Mouse (Mus musculus): ENCODE data around the gene Ero1lb. TPM values are rescaled to one million over a fixed set of nuclear protein-coding genes. Genes with fewer than 3 reads are reported as not detected.

Gene Ero1lb
- 2.1 TPM in 2 replicates for polyA plus RNA-seq (2016; fragmentation: Nextera tagmentation; extraction: Ambion mirVana)

DNA sequence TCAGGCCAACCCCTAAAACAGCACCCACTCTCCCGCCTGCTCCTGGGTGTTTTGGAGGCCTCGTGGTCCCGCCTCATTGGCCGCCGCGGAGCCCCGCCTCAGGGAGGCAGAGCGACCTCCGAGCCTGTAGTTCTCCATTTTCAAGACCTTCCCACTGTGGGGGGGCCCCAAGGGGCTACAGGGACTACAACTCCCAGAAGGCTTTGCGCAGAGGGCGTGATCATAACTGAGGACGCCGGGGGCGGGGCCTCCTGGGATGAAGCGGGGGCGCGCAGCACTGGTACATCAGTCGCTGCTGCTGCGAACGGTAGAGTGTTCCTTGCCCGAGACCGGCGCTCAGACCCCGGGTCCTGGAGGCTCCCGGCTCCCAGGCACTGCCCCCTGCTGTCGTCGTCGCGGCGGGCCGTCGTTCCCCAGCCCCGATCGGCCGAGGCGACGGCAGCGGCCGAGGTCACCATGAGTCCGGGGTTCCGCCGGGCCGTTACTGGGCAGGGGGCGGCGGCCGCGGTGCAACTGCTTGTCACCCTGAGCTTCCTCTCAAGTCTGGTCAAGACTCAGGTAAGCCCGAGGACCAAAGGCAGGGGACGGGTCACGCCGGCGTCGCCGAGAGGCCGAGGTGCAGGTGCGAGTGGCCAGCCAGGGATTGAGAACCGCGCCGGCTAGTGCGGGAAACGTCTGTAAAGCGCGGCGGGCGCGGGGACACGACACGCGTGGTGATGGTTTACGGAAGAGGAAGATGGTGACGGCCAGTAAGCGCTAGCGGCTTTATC is at the start of gene Ero1lb:
Ero1lb (plus strand) TSS at position 254 of the 770 bp plus-strand sequence.
- WGBS (ENCODE audit: insufficient replicate concordance), result 1% methylated on average over 71 of the region's 73 CpGs
- peak within 1 kb of the TSS; percentile 63 for H3K9ac ChIP-seq
- no peaks in the 10 kb centered on the region for H3K9me3 ChIP-seq (replicated peaks)
- peaks cover 12% of the 10 kb centered on the region for H3K27me3 ChIP-seq (replicated peaks)
- peak; percentile 98 for ATAC-seq
- H3K27ac ChIP-seq, result no peak within 1 kb of the TSS
- peak within 1 kb of the TSS; percentile 82 for H3K4me2 ChIP-seq
- peaks cover 13% of the 10 kb centered on the region for H3K4me1 ChIP-seq
- H3K36me3 ChIP-seq, result no peaks in the 10 kb centered on the region
- peak within 1 kb of the TSS; percentile 65 for H3K4me3 ChIP-seq

DNA sequence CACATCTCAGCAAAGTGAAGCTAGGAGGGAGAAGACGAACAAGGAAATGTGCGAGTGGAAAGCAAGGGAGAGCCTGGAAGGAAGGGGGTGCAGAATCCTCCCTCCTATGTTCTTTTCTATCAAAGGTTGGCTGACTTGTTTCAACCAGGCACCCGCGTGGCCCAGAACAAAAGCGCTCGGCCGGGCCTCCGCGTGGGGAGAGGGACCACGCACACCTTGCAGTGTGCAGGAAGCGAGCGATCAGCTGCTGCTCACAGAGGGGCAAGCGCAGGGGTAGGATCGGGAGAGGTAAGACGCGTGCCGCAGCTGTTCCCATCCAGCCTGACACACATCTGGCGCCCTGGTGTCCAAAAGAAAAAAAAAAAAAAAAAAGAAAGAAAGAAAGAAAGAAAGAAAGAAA is 46.3 kb upstream of the Ero1lb start:
- no peak overlapping the region for H3K9ac ChIP-seq
- no peak for ATAC-seq
- WGBS (ENCODE audit: insufficient replicate concordance), result 9% methylated on average over 18 of the region's 18 CpGs

DNA sequence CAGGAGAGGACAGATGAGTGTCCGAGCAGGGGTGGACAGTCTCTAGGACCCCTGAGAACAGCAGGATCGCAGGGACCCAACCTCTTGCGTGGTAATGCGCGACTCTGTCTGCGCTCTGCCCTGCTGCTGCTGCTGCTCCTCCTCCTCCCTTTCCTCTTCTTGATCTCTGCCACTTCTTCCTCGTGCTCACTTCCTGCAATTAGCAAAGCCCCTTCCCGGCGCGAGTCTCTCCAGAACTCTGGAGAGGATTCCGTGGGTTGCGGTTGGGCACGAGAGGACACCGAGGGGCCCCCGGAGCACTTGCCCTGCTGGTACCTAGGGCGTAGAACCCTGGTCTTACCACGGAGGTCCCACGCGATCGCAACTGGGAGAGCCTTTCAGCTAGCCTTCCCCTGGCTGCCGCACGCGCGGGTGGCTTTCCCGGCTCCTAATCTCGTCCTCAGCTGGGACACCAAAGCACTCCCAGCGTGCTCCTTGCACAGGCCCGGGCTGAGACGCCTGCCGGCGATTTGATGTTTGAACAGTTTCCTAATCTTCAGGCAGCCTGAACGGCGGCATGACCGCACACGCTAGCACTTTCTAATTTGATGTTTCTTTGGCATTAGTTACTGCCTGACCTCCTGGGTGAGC is 45.6 kb upstream of the Ero1lb start, which contains the start of gene Edaradd:
Edaradd (minus strand) TSS at position 484 of the 630 bp plus-strand sequence.
- peak within 1 kb of the TSS; percentile 0; the same call in 1 of the 2 replicates for H3K9ac ChIP-seq
- WGBS (ENCODE audit: insufficient replicate concordance), result under 1% methylated on average over 35 of the region's 35 CpGs
- no peak within 1 kb of the TSS for H3K27ac ChIP-seq
- ATAC-seq, result peak; percentile 55; the same call in 1 of the 2 replicates
- H3K4me1 ChIP-seq, result no peaks in the 10 kb centered on the region
- no peaks in the 10 kb centered on the region for H3K36me3 ChIP-seq
- H3K27me3 ChIP-seq (replicated peaks), result peaks cover 49% of the 10 kb centered on the region
- H3K9me3 ChIP-seq (replicated peaks), result no peaks in the 10 kb centered on the region
- peak within 1 kb of the TSS; percentile 43 for H3K4me3 ChIP-seq
- H3K4me2 ChIP-seq, result peak within 1 kb of the TSS; percentile 69

More for the DNA sequence above, 46.3 kb upstream of the Ero1lb start:
- H3K4me2 ChIP-seq, result peak overlapping the region; percentile 69
- H3K4me3 ChIP-seq, result no peak overlapping the region
- H3K27me3 ChIP-seq (replicated peaks), result peaks cover 49% of the 10 kb centered on the region
- no peak overlapping the region for H3K27ac ChIP-seq
- H3K4me1 ChIP-seq, result no peaks in the 10 kb centered on the region
- no peaks in the 10 kb centered on the region for H3K9me3 ChIP-seq (replicated peaks)
- no peaks in the 10 kb centered on the region for H3K36me3 ChIP-seq

DNA sequence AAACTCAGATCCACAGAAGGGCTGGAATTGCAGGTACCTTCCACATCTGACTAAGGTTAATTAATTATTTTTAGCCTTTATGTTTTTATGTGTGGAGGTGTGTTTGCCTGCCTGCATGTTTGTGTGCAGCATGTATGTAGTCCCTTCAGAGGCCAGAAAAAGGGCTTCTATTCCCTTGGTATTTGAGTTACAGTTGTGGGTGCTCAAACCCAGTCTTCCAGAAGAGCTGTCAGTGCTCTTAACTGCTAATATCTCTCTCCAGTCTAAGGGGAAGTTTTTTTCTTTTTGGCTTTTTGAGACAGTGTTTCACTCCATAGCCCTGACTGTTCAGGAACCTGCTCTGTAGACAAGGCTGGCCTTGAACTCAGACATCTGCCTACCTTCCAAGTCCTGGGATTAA is 43.3 kb upstream of the Ero1lb start:
- Histone ChIP-seq H3K4me2 (no peak overlapping the region), H3K27me3 (replicated peaks) (peaks cover 42% of the 10 kb centered on the region), H3K4me3 (no peak overlapping the region), H3K27ac (no peak overlapping the region), H3K9ac (no peak overlapping the region), H3K36me3 (no peaks in the 10 kb centered on the region), H3K4me1 (no peaks in the 10 kb centered on the region), H3K9me3 (replicated peaks) (no peaks in the 10 kb centered on the region)
- ATAC-seq, result no peak

DNA sequence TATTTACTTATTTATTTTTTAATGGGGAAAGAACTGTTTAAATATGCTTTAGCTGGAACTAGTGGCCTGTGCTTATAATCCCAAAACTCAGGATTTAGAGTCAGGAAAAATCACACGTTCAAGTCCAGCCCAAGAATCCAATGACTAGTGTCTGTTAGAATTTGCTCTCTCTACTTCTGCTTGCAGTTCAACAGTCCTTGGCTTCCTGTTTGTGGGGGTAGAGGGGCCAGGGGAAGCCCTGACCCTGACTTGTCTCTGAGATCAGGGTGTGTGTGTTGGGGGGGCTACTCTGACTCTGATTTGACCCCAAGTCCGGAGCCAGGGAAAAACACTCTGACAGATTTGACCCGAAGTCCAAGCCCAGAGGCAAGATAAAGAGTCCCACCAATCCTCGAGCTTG is 40.0 kb upstream of the Ero1lb start:
- H3K4me2 ChIP-seq, result no peak overlapping the region
- no peak overlapping the region for H3K4me3 ChIP-seq
- ATAC-seq, result no peak

DNA sequence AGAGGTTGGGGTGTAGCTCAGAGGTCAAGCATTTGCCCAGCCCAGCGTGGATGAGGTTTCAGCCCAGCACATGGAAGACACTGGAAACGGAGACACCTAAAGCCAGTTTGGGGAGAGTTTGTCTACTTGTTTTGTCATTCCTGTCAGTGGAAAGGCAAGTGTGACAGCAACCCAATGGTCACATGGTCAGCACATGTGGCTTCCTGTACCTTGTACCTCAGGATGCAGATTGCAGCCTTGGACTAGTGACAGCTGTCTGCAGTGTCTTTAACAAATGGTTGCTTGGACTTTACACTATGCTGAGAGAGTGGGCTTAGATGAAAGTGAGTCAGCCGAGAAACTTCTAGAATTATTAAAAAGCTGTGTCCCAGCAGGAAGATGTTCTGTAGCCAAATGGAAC is 31.0 kb upstream of the Ero1lb start:
- H3K9ac ChIP-seq, result no peak overlapping the region
- no peaks in the 10 kb centered on the region for H3K4me1 ChIP-seq
- no peaks in the 10 kb centered on the region for H3K36me3 ChIP-seq
- no peaks in the 10 kb centered on the region for H3K9me3 ChIP-seq (replicated peaks)
- ATAC-seq, result no peak
- WGBS (ENCODE audit: insufficient replicate concordance), result 54% methylated on average over 3 of the region's 3 CpGs
- no peak overlapping the region for H3K4me2 ChIP-seq
- no peak overlapping the region for H3K4me3 ChIP-seq
- H3K27ac ChIP-seq, result no peak overlapping the region
- H3K27me3 ChIP-seq (replicated peaks), result no peaks in the 10 kb centered on the region

More for the DNA sequence above, 40.0 kb upstream of the Ero1lb start:
- H3K36me3 ChIP-seq, result no peaks in the 10 kb centered on the region
- H3K9ac ChIP-seq, result no peak overlapping the region
- H3K4me1 ChIP-seq, result no peaks in the 10 kb centered on the region
- WGBS (ENCODE audit: insufficient replicate concordance), result 57% methylated on average over 4 of the region's 4 CpGs
- no peaks in the 10 kb centered on the region for H3K9me3 ChIP-seq (replicated peaks)
- H3K27me3 ChIP-seq (replicated peaks), result peaks cover 12% of the 10 kb centered on the region
- no peak overlapping the region for H3K27ac ChIP-seq

DNA sequence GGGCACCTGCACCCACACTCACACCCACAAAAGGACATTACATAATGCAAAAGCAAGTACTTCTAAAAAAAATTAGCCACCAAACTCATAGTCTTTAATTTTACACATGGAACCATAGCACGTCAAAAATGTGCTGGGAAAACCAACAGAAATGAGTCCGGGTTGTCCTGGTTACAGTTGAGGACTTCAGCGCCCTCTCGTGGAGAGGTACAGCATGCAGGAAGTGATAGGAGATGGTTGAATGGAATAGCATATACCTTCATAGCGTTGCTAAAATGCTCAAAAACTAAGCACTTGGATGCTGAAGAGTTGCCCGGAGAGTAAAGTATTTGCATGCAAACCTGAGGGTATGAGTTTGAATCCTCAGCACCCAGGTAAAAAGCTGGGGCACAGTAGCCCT is 27.7 kb upstream of the Ero1lb start:
- Histone ChIP-seq H3K4me1 (peaks cover 7% of the 10 kb centered on the region; the same call in 1 of the 2 replicates), H3K36me3 (no peaks in the 10 kb centered on the region), H3K4me3 (no peak overlapping the region), H3K4me2 (no peak overlapping the region), H3K9me3 (replicated peaks) (no peaks in the 10 kb centered on the region), H3K27me3 (replicated peaks) (no peaks in the 10 kb centered on the region; the same call in 1 of the 2 replicates), H3K9ac (no peak overlapping the region), H3K27ac (no peak overlapping the region)
- ATAC-seq, result no peak
- WGBS (ENCODE audit: insufficient replicate concordance), result 54% methylated on average over 6 of the region's 6 CpGs

DNA sequence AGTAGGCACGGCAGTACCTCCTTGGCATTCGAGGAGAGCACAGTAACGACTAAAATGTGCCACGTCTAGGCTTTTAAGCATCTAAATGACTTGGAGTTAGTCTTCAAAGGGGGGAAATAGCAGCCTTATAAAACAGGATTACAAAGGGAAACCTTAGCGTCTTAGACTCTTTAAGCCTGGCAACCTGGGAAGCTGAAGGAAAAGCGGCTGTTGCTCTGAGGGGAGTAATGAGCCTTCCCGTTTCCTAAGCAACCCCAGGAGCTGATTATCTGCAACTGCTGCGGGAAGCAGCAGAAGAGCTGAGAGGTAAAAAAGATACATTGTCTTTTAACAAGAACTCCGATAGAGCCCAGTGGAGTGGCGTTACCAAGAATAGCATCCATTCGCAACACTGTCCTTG is 26.0 kb upstream of the Ero1lb start:
- no peak overlapping the region for H3K4me2 ChIP-seq
- no peaks in the 10 kb centered on the region for H3K36me3 ChIP-seq
- no peak overlapping the region for H3K9ac ChIP-seq
- WGBS (ENCODE audit: insufficient replicate concordance), result 46% methylated on average over 11 of the region's 11 CpGs
- H3K4me3 ChIP-seq, result no peak overlapping the region
- H3K9me3 ChIP-seq (replicated peaks), result no peaks in the 10 kb centered on the region
- peaks cover 7% of the 10 kb centered on the region; the same call in 1 of the 2 replicates for H3K4me1 ChIP-seq
- no peak for ATAC-seq
- no peak overlapping the region for H3K27ac ChIP-seq
- no peaks in the 10 kb centered on the region; the same call in 1 of the 2 replicates for H3K27me3 ChIP-seq (replicated peaks)

DNA sequence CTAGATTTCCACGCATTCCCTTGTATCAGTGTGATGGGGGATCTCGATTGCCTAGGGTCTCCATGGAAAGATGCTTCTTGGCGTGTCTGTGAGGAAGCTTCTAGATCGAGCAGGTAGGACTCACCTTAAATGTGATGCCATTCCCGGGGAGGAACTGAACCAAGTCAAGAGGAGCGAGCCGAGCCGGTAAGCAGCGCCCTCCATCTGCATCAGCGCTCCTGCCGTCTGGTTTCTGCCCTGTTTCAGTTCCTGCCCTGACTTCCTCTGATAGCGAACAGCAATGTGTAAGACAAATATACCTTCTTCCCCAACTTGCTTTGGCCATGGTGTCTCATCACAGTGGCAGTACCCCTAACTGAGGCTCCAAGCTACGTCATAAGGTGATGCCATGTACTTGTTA is 25.6 kb upstream of the Ero1lb start:
- ATAC-seq, result no peak

DNA sequence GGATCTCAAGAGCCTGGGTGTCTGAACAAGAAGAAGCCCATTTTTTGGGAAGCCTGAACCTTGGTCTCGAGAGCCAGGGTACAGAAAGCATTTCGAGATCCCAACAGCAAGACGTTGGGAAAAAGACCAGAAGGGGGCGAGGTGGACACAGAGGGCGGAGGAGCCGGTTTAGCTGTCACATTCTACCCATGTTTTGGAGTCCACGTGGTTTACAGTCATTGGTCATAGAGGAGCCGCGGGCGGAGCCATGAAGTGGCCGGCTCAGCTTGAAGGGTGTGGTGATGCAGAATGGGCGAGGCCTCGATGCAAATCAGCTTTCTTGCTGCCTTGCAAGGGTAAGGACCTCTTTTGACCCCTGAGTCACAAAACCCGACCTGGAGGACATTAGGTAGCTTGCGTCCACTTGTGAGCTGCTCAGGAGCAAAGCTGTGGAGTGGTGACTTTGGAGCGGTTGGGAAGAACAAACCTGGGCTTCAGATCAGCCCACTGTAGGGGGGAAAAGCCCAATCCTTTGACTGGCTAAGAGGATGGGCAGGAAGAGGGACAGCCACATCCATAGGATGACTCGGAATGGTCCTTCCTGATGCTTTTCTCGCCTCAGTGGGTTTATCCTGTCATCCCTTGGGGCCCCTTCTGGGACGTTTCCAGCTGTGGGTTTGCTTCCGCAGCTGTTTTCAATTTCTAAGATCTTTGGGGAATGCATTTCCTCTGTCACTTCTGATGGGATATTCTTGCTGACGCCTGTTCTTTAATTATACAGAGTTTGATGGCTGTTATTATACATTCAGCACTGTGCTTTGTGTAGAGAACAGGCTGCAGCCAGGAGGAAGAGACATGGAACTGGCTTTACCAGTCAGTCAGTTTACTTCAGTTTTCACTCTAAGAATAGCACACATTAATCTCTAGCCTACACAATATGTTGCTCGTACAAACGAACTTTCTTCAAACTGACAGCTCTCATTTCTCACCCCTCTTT is 23.4 kb upstream of the Ero1lb start:
- H3K27me3 ChIP-seq (replicated peaks), result no peaks in the 10 kb centered on the region; the same call in 1 of the 2 replicates
- no peaks in the 10 kb centered on the region for H3K36me3 ChIP-seq
- H3K4me1 ChIP-seq, result peaks cover 7% of the 10 kb centered on the region; the same call in 1 of the 2 replicates
- no peak overlapping the region for H3K4me3 ChIP-seq
- peak overlapping the region; percentile 32 for H3K4me2 ChIP-seq
- H3K9ac ChIP-seq, result no peak overlapping the region
- H3K27ac ChIP-seq, result no peak overlapping the region
- 11% methylated on average over 23 of the region's 23 CpGs for WGBS (ENCODE audit: insufficient replicate concordance)
- H3K9me3 ChIP-seq (replicated peaks), result no peaks in the 10 kb centered on the region
- ATAC-seq, result peak; percentile 69

More for the DNA sequence above, 25.6 kb upstream of the Ero1lb start:
- Histone ChIP-seq H3K4me3 (no peak overlapping the region), H3K27ac (no peak overlapping the region), H3K9ac (no peak overlapping the region), H3K4me2 (no peak overlapping the region), H3K36me3 (no peaks in the 10 kb centered on the region), H3K9me3 (replicated peaks) (no peaks in the 10 kb centered on the region), H3K4me1 (peaks cover 7% of the 10 kb centered on the region; the same call in 1 of the 2 replicates), H3K27me3 (replicated peaks) (no peaks in the 10 kb centered on the region; the same call in 1 of the 2 replicates)
- WGBS (ENCODE audit: insufficient replicate concordance), result 52% methylated on average over 13 of the region's 13 CpGs

DNA sequence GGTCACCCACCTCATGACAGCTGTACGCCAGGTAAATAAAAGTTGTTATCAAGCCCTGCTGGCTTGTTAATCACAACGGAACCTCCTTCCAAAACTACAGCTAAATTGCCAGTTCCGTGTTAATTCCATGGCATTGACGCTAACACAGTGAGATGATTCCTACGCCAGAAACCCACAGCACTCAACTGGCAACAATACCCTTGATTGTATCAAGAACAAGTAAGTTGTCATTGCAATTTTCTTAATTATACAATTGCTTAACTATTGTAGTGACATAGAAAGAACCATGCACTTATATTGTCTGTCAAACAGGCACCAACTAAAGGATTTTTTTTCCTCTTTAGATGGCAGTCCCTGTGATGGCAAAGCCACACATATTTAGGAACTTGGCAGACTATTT is 22.4 kb upstream of the Ero1lb start:
- no peak overlapping the region for H3K27ac ChIP-seq
- H3K9ac ChIP-seq, result no peak overlapping the region
- no peaks in the 10 kb centered on the region; the same call in 1 of the 2 replicates for H3K27me3 ChIP-seq (replicated peaks)
- no peak for ATAC-seq
- H3K4me3 ChIP-seq, result no peak overlapping the region
- H3K9me3 ChIP-seq (replicated peaks), result no peaks in the 10 kb centered on the region
- H3K4me1 ChIP-seq, result peaks cover 7% of the 10 kb centered on the region; the same call in 1 of the 2 replicates
- 62% methylated on average over 5 of the region's 5 CpGs for WGBS (ENCODE audit: insufficient replicate concordance)
- no peaks in the 10 kb centered on the region for H3K36me3 ChIP-seq
- H3K4me2 ChIP-seq, result no peak overlapping the region

Measured in liver, embryonic 12.5 days (tissue).